Mouse (Mus musculus) spleen, adult 2 months (tissue): ENCODE measurements around the gene Snd1. TPM values are rescaled to one million over a fixed set of nuclear protein-coding genes. Genes with fewer than 3 reads are reported as not detected.

ENCODE experiments used
- DNase-seq, 2 experiments: peaks; one replicate each; pipeline versions ENCODE4 v3.0.0 to v3.0.0-alpha.2; 2012 to 2021; ENCODE audit warnings: low spot score in 2 of 2, low read depth in 1 of 2
- H3K27ac ChIP-seq: fragments of 200-500 bp; 2 replicates; pipeline ENCODE4 v1.5.1; 2012; ENCODE audit warnings: low read length, inconsistent platforms; ENCODE audit not compliant: insufficient read depth
- H3K27me3 ChIP-seq: fragments of 200-500 bp; 2 replicates; pipeline ENCODE4 v1.6.1; 2012; ENCODE audit warnings: mild to moderate bottlenecking, moderate library complexity, low read length, inconsistent platforms; ENCODE audit not compliant: control insufficient read depth, insufficient read depth
- H3K36me3 ChIP-seq: fragments of 200-500 bp; 2 replicates; pipeline ENCODE4 v1.6.1; 2012; ENCODE audit warnings: mild to moderate bottlenecking, low read length, inconsistent platforms; ENCODE audit not compliant: control insufficient read depth, insufficient read depth
- H3K4me1 ChIP-seq: fragments of 200-500 bp; 2 replicates; pipeline ENCODE4 v1.6.1; 2011; ENCODE audit warnings: inconsistent platforms; ENCODE audit not compliant: control insufficient read depth, insufficient read depth, insufficient read length
- H3K4me3 ChIP-seq: fragments of 200-500 bp; 2 replicates; pipeline ENCODE4 v1.5.1; 2011; ENCODE audit warnings: mild to moderate bottlenecking, inconsistent platforms; ENCODE audit not compliant: insufficient read depth, insufficient read length; ENCODE audit errors: extremely low read depth
- CTCF ChIP-seq: fragments of 200-500 bp; IDR thresholded peaks from 2 replicates; pipeline ENCODE4 v1.5.1; 2011; ENCODE audit warnings: mild to moderate bottlenecking, inconsistent platforms; ENCODE audit not compliant: insufficient read depth, insufficient read length, insufficient replicate concordance; ENCODE audit errors: extremely low read depth
- POLR2A ChIP-seq: fragments of 200-500 bp; IDR thresholded peaks from 2 replicates; pipeline ENCODE4 v1.6.1; 2011; ENCODE audit warnings: low read depth, low read length, inconsistent platforms
- WGBS: fragments of 180-500 bp; shearing (Covaris S2); methylation state at CpG from one replicate; pipeline ENCODE4 v1.1.7; 2018; 5-methylcytosine and 5-hydroxymethylcytosine counted together
- polyA plus RNA-seq: library from polyadenylated mRNA; depleted of rRNA; stranded (reverse); fragments of >200 nt; gene quantifications from 2 replicates; pipeline ENCODE4 v1.2.3, GENCODE M21; 2012

Gene Snd1
- polyA plus RNA-seq, 1 experiment: 55.0 TPM

DNA sequence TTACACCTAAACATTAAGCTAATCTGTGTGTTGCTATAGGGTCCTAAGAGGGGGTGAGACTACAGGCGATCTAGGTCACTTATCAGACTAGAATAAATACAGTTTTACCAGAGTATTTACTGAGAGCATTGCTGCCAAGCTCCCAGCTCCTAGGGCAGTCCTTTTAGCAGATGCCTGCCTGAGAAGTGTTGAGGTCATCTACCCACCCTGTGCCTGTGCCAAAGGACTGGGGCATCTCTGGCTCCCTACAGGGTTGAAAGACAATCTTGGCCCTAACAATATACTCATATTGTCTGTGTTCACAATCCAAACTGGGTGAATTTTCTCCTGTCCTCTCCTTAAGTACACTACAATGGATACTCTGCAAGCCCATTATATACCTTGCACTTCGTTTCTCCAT, 340.0 kb downstream of the Snd1 start:
- 87% methylated on average over 2 of the region's 2 CpGs for WGBS
- Histone ChIP-seq H3K4me3 (no peak overlapping the region), H3K36me3 (no peaks in the 10 kb centered on the region), H3K27ac (no peak overlapping the region), H3K27me3 (no peaks in the 10 kb centered on the region), H3K4me1 (no peaks in the 10 kb centered on the region)
- DNase-seq: no peak
- no peak for TF ChIP-seq POLR2A
- TF ChIP-seq CTCF: no peak

GRCm38 (mm10) chr6:28817039-28817438, 342.1 kb downstream of the Snd1 start:
- Histone ChIP-seq H3K36me3 (no peaks in the 10 kb centered on the region), H3K27ac (no peak overlapping the region), H3K27me3 (no peaks in the 10 kb centered on the region), H3K4me3 (no peak overlapping the region), H3K4me1 (no peaks in the 10 kb centered on the region)
- no peak for DNase-seq
- 92% methylated on average over 9 of the region's 9 CpGs for WGBS
- TF ChIP-seq POLR2A: no peak
- TF ChIP-seq CTCF: no peak

- Histone ChIP-seq H3K27me3 (no peaks in the 10 kb centered on the region), H3K36me3 (no peaks in the 10 kb centered on the region), H3K4me3 (no peak overlapping the region), H3K27ac (no peak overlapping the region), H3K4me1 (no peaks in the 10 kb centered on the region)
- TF ChIP-seq CTCF: no peak
- TF ChIP-seq POLR2A: no peak
- WGBS: 89% methylated on average over 13 of the region's 13 CpGs
- no peak for DNase-seq
Measured at GRCm38 (mm10) chr6:28819509-28820358, 344.8 kb downstream of the Snd1 start.

- Histone ChIP-seq H3K36me3 (no peaks in the 10 kb centered on the region), H3K4me3 (no peak overlapping the region), H3K27ac (no peak overlapping the region), H3K4me1 (no peaks in the 10 kb centered on the region), H3K27me3 (no peaks in the 10 kb centered on the region)
- WGBS: 82% methylated on average over 3 of the region's 3 CpGs
- TF ChIP-seq CTCF: no peak
- TF ChIP-seq POLR2A: no peak
- no peak for DNase-seq
Measured at GRCm38 (mm10) chr6:28822296-28822695, 347.4 kb downstream of the Snd1 start.

- Histone ChIP-seq H3K36me3 (no peaks in the 10 kb centered on the region), H3K4me1 (no peaks in the 10 kb centered on the region)
- no peak for DNase-seq
Measured at GRCm38 (mm10) chr6:28823375-28823774, 348.4 kb downstream of the Snd1 start.

DNA sequence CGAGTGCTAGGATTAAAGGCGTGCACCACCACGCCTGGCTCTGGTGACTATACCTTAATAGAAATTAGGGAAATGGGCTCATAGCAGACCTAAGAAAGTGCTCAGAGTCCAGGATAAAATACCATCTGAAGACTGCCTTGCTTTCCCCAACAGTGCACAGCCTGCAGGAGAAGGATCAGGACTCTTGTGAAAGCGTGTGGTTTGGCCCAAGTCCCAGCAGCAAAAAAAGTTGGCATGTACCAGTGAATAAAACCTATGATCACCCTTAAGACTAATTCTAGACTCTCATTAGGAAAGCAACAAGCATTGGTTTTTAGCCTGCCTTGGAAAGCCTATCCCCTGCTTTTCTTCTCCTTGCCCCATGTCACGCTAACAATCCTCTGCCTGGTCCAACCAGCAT, 348.9 kb downstream of the Snd1 start:
- no peak for DNase-seq
- Histone ChIP-seq H3K4me1 (no peaks in the 10 kb centered on the region), H3K36me3 (no peaks in the 10 kb centered on the region), H3K27ac (no peak overlapping the region), H3K27me3 (no peaks in the 10 kb centered on the region), H3K4me3 (no peak overlapping the region)
- TF ChIP-seq POLR2A (no peak), CTCF (no peak)
- 89% methylated on average over 5 of the region's 5 CpGs for WGBS

More at GRCm38 (mm10) chr6:28823375-28823774, 348.4 kb downstream of the Snd1 start:
- Histone ChIP-seq H3K27ac (no peak overlapping the region), H3K4me3 (no peak overlapping the region), H3K27me3 (no peaks in the 10 kb centered on the region)
- WGBS: 78% methylated on average over 3 of the region's 3 CpGs
- TF ChIP-seq CTCF (no peak), POLR2A (no peak)

DNA sequence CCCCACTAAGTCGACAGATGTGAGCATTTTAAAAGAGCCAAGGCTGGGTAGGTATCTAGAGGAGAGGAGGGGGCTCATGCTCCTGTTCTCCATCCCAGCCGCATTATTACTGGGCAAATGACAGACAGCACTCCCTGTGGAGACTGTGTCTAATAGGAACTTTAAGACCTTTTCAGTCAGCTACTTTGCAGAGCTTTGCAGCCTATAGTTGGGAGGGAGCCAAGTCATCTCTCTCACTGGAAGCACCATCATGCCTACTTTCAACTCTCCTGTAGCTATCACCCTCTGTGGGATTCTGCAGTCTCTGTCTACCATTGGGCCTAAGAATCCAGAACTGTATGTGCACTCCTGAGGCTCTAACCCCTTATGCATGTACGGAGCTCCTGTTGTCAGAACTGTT, 351.0 kb downstream of the Snd1 start:
- no peak for TF ChIP-seq POLR2A
- TF ChIP-seq CTCF: no peak
- H3K4me1 ChIP-seq: no peaks in the 10 kb centered on the region
- H3K36me3 ChIP-seq: no peaks in the 10 kb centered on the region
- no peak overlapping the region for H3K4me3 ChIP-seq
- 86% methylated on average over 3 of the region's 3 CpGs for WGBS
- DNase-seq: no peak
- no peaks in the 10 kb centered on the region for H3K27me3 ChIP-seq
- H3K27ac ChIP-seq: no peak overlapping the region
